Mouse (Mus musculus) ES-E14 (cell line): ENCODE results near the gene Chia1. TPM values are rescaled to one million over a fixed set of nuclear protein-coding genes. Genes with fewer than 3 reads are reported as not detected.

ENCODE experiments used
- DNase-seq: peaks from one replicate; pipeline ENCODE4 v3.0.0-alpha.2; 2013; ENCODE audit warnings: low read depth, low spot score
- H3K27ac ChIP-seq: 2 replicates; pipeline ENCODE4 v1.5.1; 2012; ENCODE audit warnings: low read depth, mild to moderate bottlenecking, low read length, moderate library complexity, mixed read lengths; ENCODE audit not compliant: poor library complexity, insufficient read depth, severe bottlenecking
- H3K36me3 ChIP-seq: 2 replicates; pipeline ENCODE4 v1.6.1; 2012; ENCODE audit warnings: mild to moderate bottlenecking, low read length, moderate library complexity, mixed read lengths; ENCODE audit not compliant: control insufficient read depth, poor library complexity, insufficient read depth, severe bottlenecking
- H3K4me1 ChIP-seq, 2 experiments: fragments of 150-350 bp in 1 of 2; sonication (generic) in 1 of 2; 2 replicates each; pipeline ENCODE4 v1.6.1; 2012; ENCODE audit warnings: low read length in 2 of 2, mild to moderate bottlenecking in 1 of 2, mixed read lengths in 1 of 2; ENCODE audit not compliant: control insufficient read depth in 2 of 2, insufficient read depth in 2 of 2, poor library complexity in 1 of 2
- H3K4me3 ChIP-seq, 2 experiments: fragments of 150-350 bp in 1 of 2; sonication (generic) in 1 of 2; 2 replicates each; pipeline ENCODE4 v1.5.1; 2012; ENCODE audit warnings: low read length in 2 of 2, low read depth in 1 of 2, mild to moderate bottlenecking in 1 of 2, mixed read lengths in 1 of 2; ENCODE audit not compliant: insufficient read depth in 1 of 2, poor library complexity in 1 of 2, severe bottlenecking in 1 of 2
- H3K9ac ChIP-seq: 2 replicates; pipeline ENCODE4 v1.6.1; 2012; ENCODE audit warnings: low read depth, mild to moderate bottlenecking, low read length, mixed read lengths; ENCODE audit not compliant: poor library complexity, insufficient read depth, severe bottlenecking
- H3K9me3 ChIP-seq: fragments of 150-350 bp; sonication (generic); 2 replicates; pipeline ENCODE4 v1.6.1; 2012; ENCODE audit warnings: low read depth, mild to moderate bottlenecking, low read length; ENCODE audit not compliant: control insufficient read depth, insufficient read depth
- CHD2 ChIP-seq: IDR thresholded peaks from 2 replicates; pipeline ENCODE4 v1.6.1; 2014; ENCODE audit warnings: mild to moderate bottlenecking, low read depth, low read length, inconsistent platforms
- HCFC1 ChIP-seq: IDR thresholded peaks from 2 replicates; pipeline ENCODE4 v1.6.1; 2012; ENCODE audit warnings: low read length, inconsistent platforms, borderline replicate concordance; ENCODE audit not compliant: insufficient read depth
- MAFK ChIP-seq: IDR thresholded peaks from 2 replicates; pipeline ENCODE4 v1.6.1; 2014; ENCODE audit warnings: mild to moderate bottlenecking, low read depth, low read length, inconsistent platforms; ENCODE audit not compliant: insufficient read depth
- ZC3H11A ChIP-seq: IDR thresholded peaks from 2 replicates; pipeline ENCODE4 v1.6.1; 2012; ENCODE audit warnings: low read depth, mild to moderate bottlenecking, inconsistent platforms, low read length, borderline replicate concordance
- ZNF384 ChIP-seq: IDR thresholded peaks from 2 replicates; pipeline ENCODE4 v1.6.1; 2012; ENCODE audit warnings: low read depth, low read length, inconsistent platforms
- in situ Hi-C, 2 experiments: fragments of 600-800 bp; cut with MboI; formaldehyde crosslinking; loops; one replicate each; pipeline ENCODE4 v1.15.1; 2025; ENCODE audit warnings: low sequenced_read_pairs in 2 of 2, inconsistent platforms in 1 of 2; ENCODE audit not compliant: unreplicated experiment in 2 of 2
- total RNA-seq: library from RNA; depleted of rRNA; stranded (reverse); fragments of 300-350 nt; gene quantifications from 2 replicates; pipeline ENCODE4 v1.2.3, GENCODE M21; 2012

The Chia1 gene
- total RNA-seq, 1 experiment = not detected

DNA sequence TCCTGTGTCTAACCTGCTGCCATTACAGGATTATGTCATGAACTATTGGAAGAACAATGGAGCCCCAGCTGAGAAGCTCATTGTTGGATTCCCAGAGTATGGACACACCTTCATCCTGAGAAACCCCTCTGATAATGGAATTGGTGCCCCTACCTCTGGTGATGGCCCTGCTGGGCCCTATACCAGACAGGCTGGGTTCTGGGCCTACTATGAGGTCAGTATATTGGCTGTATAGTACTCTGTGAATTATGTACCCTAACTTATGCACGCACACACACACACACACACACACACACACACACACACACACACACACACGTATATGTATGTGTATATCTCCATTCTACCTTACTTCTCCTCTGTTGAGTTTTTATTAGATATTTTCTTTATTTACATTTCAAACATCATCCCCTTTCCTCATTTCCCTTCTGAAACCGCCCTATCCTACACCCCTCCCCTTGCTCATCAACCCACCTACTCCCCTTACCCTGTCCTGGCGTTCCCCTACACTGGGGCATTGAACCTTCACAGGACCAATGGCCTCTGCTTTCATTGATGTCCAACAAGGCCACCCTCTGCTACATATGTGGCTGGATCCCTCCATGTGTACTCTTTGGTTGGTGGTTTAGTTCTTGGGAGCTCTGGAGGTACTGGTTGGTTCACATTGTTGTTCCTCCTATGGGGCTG is 15.9 kb downstream of the Chia1 start:
- in situ Hi-C loops = loop anchor here in 1 of 2 experiments (5.0 kb wide), 1 partner anchor 178 kb away; no protein-coding TSS in a partner anchor
- no peaks in the 10 kb centered on the region for H3K36me3 ChIP-seq
- H3K4me1 ChIP-seq = no peaks in the 10 kb centered on the region
- no peak for DNase-seq
- no peak overlapping the region for H3K27ac ChIP-seq
- H3K9ac ChIP-seq = no peak overlapping the region
- H3K9me3 ChIP-seq = no peaks in the 10 kb centered on the region
- TF ChIP-seq HCFC1 = no peak
- no peak for TF ChIP-seq ZC3H11A
- no peak for TF ChIP-seq CHD2
- no peak for TF ChIP-seq MAFK
- no peak for TF ChIP-seq ZNF384
- H3K4me3 ChIP-seq = no peak overlapping the region

DNA sequence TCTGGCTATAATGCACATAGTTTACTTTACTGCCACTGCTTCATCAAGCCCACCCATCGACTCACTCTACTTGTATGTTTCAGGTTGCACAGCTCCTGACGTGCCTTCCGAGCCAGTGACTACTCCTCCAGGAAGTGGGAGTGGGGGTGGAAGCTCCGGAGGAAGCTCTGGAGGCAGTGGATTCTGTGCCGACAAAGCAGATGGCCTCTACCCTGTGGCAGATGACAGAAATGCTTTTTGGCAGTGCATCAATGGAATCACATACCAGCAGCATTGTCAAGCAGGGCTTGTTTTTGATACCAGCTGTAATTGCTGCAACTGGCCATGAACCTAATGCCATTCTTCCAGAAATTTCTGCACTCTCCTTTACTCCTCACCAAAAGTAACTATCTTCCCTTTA is 18.7 kb downstream of the Chia1 start:
- no peak for DNase-seq
- Histone ChIP-seq H3K36me3 (no peaks in the 10 kb centered on the region), H3K4me3 (no peak overlapping the region), H3K27ac (no peak overlapping the region), H3K4me1 (no peaks in the 10 kb centered on the region), H3K9ac (no peak overlapping the region), H3K9me3 (no peaks in the 10 kb centered on the region)
- in situ Hi-C loops = loop anchor here in 1 of 2 experiments (5.0 kb wide), 1 partner anchor 176 kb away; no protein-coding TSS in a partner anchor
- TF ChIP-seq ZC3H11A = no peak

- Histone ChIP-seq H3K27ac (no peak overlapping the region), H3K9ac (no peak overlapping the region), H3K9me3 (no peaks in the 10 kb centered on the region), H3K36me3 (no peaks in the 10 kb centered on the region), H3K4me1 (no peaks in the 10 kb centered on the region), H3K4me3 (no peak overlapping the region)
- TF ChIP-seq ZNF384 (no peak), CHD2 (no peak), MAFK (no peak), ZC3H11A (no peak)
- in situ Hi-C loops = no loop called here
- DNase-seq = no peak
Measured at GRCm38 (mm10) chr3:106144081-106144480, 31.1 kb downstream of the Chia1 start.

- Histone ChIP-seq H3K9me3 (no peaks in the 10 kb centered on the region), H3K4me1 (no peaks in the 10 kb centered on the region), H3K27ac (no peak overlapping the region), H3K36me3 (no peaks in the 10 kb centered on the region), H3K4me3 (no peak overlapping the region), H3K9ac (no peak overlapping the region)
- in situ Hi-C loops = no loop called here
- no peak for TF ChIP-seq CHD2
- TF ChIP-seq HCFC1 = no peak
- TF ChIP-seq ZNF384 = no peak
- no peak for TF ChIP-seq MAFK
- no peak for TF ChIP-seq ZC3H11A
- DNase-seq = no peak
Measured at GRCm38 (mm10) chr3:106154413-106154812, 41.4 kb downstream of the Chia1 start.

- in situ Hi-C loops = no loop called here
- no peak for DNase-seq
- H3K9ac ChIP-seq = no peak within 1 kb of the TSS
- no peaks in the 10 kb centered on the region for H3K4me1 ChIP-seq
- no peaks in the 10 kb centered on the region for H3K36me3 ChIP-seq
- H3K4me3 ChIP-seq = no peak within 1 kb of the TSS
- H3K27ac ChIP-seq = no peak within 1 kb of the TSS
- H3K9me3 ChIP-seq = no peaks in the 10 kb centered on the region
- TF ChIP-seq ZNF384 (no peak), HCFC1 (no peak), CHD2 (no peak), MAFK (no peak), ZC3H11A (no peak)
Measured at GRCm38 (mm10) chr3:106167464-106167863, 54.4 kb downstream of the Chia1 start, which contains the start of gene Chil3. Chil3 (minus strand) TSS chr3:106167564.
